Mouse (Mus musculus): ENCODE data around the gene Prrt4. TPM values are rescaled to one million over a fixed set of nuclear protein-coding genes. Genes with fewer than 3 reads are reported as not detected.
"Not testable (repeated sequence)": the region's sequence is repeated elsewhere in the genome, so short reads cannot be mapped to it uniquely, and the experiment has no call there.

Prrt4 gene
- polyA plus RNA-seq (2016; fragmentation: Nextera tagmentation; extraction: Ambion mirVana) = 1.9 and 2.0 TPM in 2 replicates

GRCm38 (mm10) chr6:29178888-29179658, at the start of gene Prrt4:
Prrt4 (minus strand) TSS chr6:29179584.
- no peaks in the 10 kb centered on the region for H3K9me3 ChIP-seq
- peak; percentile 76 for DNase-seq (ENCODE audit: low spot score)
- peaks cover 50% of the 10 kb centered on the region for H3K4me1 ChIP-seq
- peak within 1 kb of the TSS; percentile 69 for H3K4me3 ChIP-seq
- H3K27me3 ChIP-seq (replicated peaks; ENCODE audit: low read depth, poor library complexity, severe bottlenecking) = peaks cover 87% of the 10 kb centered on the region
- WGBS = under 1% methylated on average over 79 of the region's 79 CpGs
- H3K27ac ChIP-seq (replicated peaks) = peak within 1 kb of the TSS; percentile 80
- H3K36me3 ChIP-seq (replicated peaks) = no peaks in the 10 kb centered on the region

- H3K27ac ChIP-seq (replicated peaks); DNase-seq (ENCODE audit: low spot score); H3K4me3 ChIP-seq; H3K36me3 ChIP-seq (replicated peaks); H3K9me3 ChIP-seq: not testable (repeated sequence)
- 64% methylated on average over 3 of the region's 3 CpGs for WGBS
- Histone ChIP-seq H3K4me1 (peaks cover 37% of the 10 kb centered on the region), H3K27me3 (replicated peaks; ENCODE audit: low read depth, poor library complexity, severe bottlenecking) (peaks cover 46% of the 10 kb centered on the region)
Observed at GRCm38 (mm10) chr6:29217717-29218116, 38.3 kb upstream of the Prrt4 start.

- H3K9me3 ChIP-seq = no peaks in the 10 kb centered on the region
- H3K27ac ChIP-seq (replicated peaks) = peak within 1 kb of the TSS; percentile 73; the same call in 1 of the 2 replicates
- H3K36me3 ChIP-seq (replicated peaks) = no peaks in the 10 kb centered on the region
- peaks cover 53% of the 10 kb centered on the region for H3K4me1 ChIP-seq
- DNase-seq (ENCODE audit: low spot score) = peak; percentile 91
- peaks cover 47% of the 10 kb centered on the region for H3K27me3 ChIP-seq (replicated peaks; ENCODE audit: low read depth, poor library complexity, severe bottlenecking)
- WGBS = under 1% methylated on average over 56 of the region's 56 CpGs
- H3K4me3 ChIP-seq = peak within 1 kb of the TSS; percentile 67
Observed at GRCm38 (mm10) chr6:29215881-29216501, 36.6 kb upstream of the Prrt4 start, which contains the start of gene Impdh1. Impdh1 (minus strand) TSS chr6:29216364.

- H3K27me3 ChIP-seq (replicated peaks; ENCODE audit: low read depth, poor library complexity, severe bottlenecking) = peaks cover 47% of the 10 kb centered on the region
- no peak for DNase-seq (ENCODE audit: low spot score)
- no peaks in the 10 kb centered on the region for H3K36me3 ChIP-seq (replicated peaks)
- no peak overlapping the region for H3K27ac ChIP-seq (replicated peaks)
- H3K4me3 ChIP-seq = peak overlapping the region; percentile 67
- peaks cover 59% of the 10 kb centered on the region for H3K4me1 ChIP-seq
- H3K9me3 ChIP-seq = no peaks in the 10 kb centered on the region
- WGBS = 9% methylated on average over 9 of the region's 9 CpGs
Observed at GRCm38 (mm10) chr6:29215181-29215580, 35.8 kb upstream of the Prrt4 start.

GRCm38 (mm10) chr6:29214776-29215175, 35.4 kb upstream of the Prrt4 start:
- Histone ChIP-seq H3K4me1 (peaks cover 60% of the 10 kb centered on the region), H3K27me3 (replicated peaks; ENCODE audit: low read depth, poor library complexity, severe bottlenecking) (peaks cover 47% of the 10 kb centered on the region), H3K4me3 (peak overlapping the region; percentile 67), H3K36me3 (replicated peaks) (no peaks in the 10 kb centered on the region), H3K9me3 (no peaks in the 10 kb centered on the region), H3K27ac (replicated peaks) (no peak overlapping the region)
- DNase-seq (ENCODE audit: low spot score) = no peak
- WGBS = 30% methylated on average over 5 of the region's 5 CpGs

- peak; percentile 35 for DNase-seq (ENCODE audit: low spot score)
- Histone ChIP-seq H3K36me3 (replicated peaks) (no peaks in the 10 kb centered on the region), H3K27ac (replicated peaks) (no peak overlapping the region), H3K9me3 (no peaks in the 10 kb centered on the region), H3K27me3 (replicated peaks; ENCODE audit: low read depth, poor library complexity, severe bottlenecking) (peaks cover 47% of the 10 kb centered on the region), H3K4me1 (peaks cover 60% of the 10 kb centered on the region), H3K4me3 (no peak overlapping the region)
- WGBS = 10% methylated on average over 1 of the region's 1 CpGs
Observed at GRCm38 (mm10) chr6:29214245-29214644, 34.9 kb upstream of the Prrt4 start.

GRCm38 (mm10) chr6:29213436-29213835, 34.1 kb upstream of the Prrt4 start:
- peaks cover 47% of the 10 kb centered on the region for H3K27me3 ChIP-seq (replicated peaks; ENCODE audit: low read depth, poor library complexity, severe bottlenecking)
- no peaks in the 10 kb centered on the region for H3K9me3 ChIP-seq
- WGBS = 45% methylated on average over 5 of the region's 5 CpGs
- H3K4me1 ChIP-seq = peaks cover 60% of the 10 kb centered on the region
- no peak overlapping the region for H3K4me3 ChIP-seq
- no peak for DNase-seq (ENCODE audit: low spot score)
- H3K36me3 ChIP-seq (replicated peaks) = no peaks in the 10 kb centered on the region
- H3K27ac ChIP-seq (replicated peaks) = no peak overlapping the region

GRCm38 (mm10) chr6:29211806-29212492, 32.6 kb upstream of the Prrt4 start:
- Histone ChIP-seq H3K4me1 (peaks cover 60% of the 10 kb centered on the region), H3K36me3 (replicated peaks) (peaks cover 3% of the 10 kb centered on the region; the same call in 1 of the 2 replicates), H3K27ac (replicated peaks) (peak overlapping the region; percentile 87), H3K4me3 (peak overlapping the region; percentile 79), H3K27me3 (replicated peaks; ENCODE audit: low read depth, poor library complexity, severe bottlenecking) (peaks cover 44% of the 10 kb centered on the region), H3K9me3 (no peaks in the 10 kb centered on the region)
- under 1% methylated on average over 66 of the region's 66 CpGs for WGBS
- DNase-seq (ENCODE audit: low spot score) = peak; percentile 90

- no peaks in the 10 kb centered on the region for H3K9me3 ChIP-seq
- DNase-seq (ENCODE audit: low spot score) = no peak
- 34% methylated on average over 7 of the region's 7 CpGs for WGBS
- peak overlapping the region; percentile 87 for H3K27ac ChIP-seq (replicated peaks)
- peaks cover 55% of the 10 kb centered on the region for H3K4me1 ChIP-seq
- H3K4me3 ChIP-seq = peak overlapping the region; percentile 79
- peaks cover 36% of the 10 kb centered on the region for H3K27me3 ChIP-seq (replicated peaks; ENCODE audit: low read depth, poor library complexity, severe bottlenecking)
- H3K36me3 ChIP-seq (replicated peaks) = peaks cover 10% of the 10 kb centered on the region
Observed at GRCm38 (mm10) chr6:29211146-29211545, 31.8 kb upstream of the Prrt4 start.

- Histone ChIP-seq H3K4me1 (peaks cover 47% of the 10 kb centered on the region), H3K4me3 (no peak overlapping the region), H3K27me3 (replicated peaks; ENCODE audit: low read depth, poor library complexity, severe bottlenecking) (peaks cover 28% of the 10 kb centered on the region), H3K9me3 (no peaks in the 10 kb centered on the region), H3K27ac (replicated peaks) (no peak overlapping the region), H3K36me3 (replicated peaks) (peaks cover 15% of the 10 kb centered on the region)
- 80% methylated on average over 9 of the region's 9 CpGs for WGBS
- DNase-seq (ENCODE audit: low spot score) = no peak
Observed at GRCm38 (mm10) chr6:29210231-29210936, 31.0 kb upstream of the Prrt4 start.

- Histone ChIP-seq H3K4me1 (peaks cover 25% of the 10 kb centered on the region), H3K4me3 (no peak overlapping the region), H3K9me3 (no peaks in the 10 kb centered on the region), H3K27ac (replicated peaks) (no peak overlapping the region), H3K27me3 (replicated peaks; ENCODE audit: low read depth, poor library complexity, severe bottlenecking) (peaks cover 6% of the 10 kb centered on the region), H3K36me3 (replicated peaks) (peaks cover 35% of the 10 kb centered on the region)
- DNase-seq (ENCODE audit: low spot score) = no peak
- WGBS = 87% methylated on average over 5 of the region's 5 CpGs
Observed at GRCm38 (mm10) chr6:29208178-29208577, 28.8 kb upstream of the Prrt4 start.

- Histone ChIP-seq H3K36me3 (replicated peaks) (peaks cover 46% of the 10 kb centered on the region), H3K4me3 (no peak overlapping the region), H3K27ac (replicated peaks) (no peak overlapping the region), H3K9me3 (no peaks in the 10 kb centered on the region), H3K27me3 (replicated peaks; ENCODE audit: low read depth, poor library complexity, severe bottlenecking) (no peaks in the 10 kb centered on the region), H3K4me1 (peaks cover 17% of the 10 kb centered on the region)
- WGBS = 87% methylated on average over 5 of the region's 5 CpGs
- no peak for DNase-seq (ENCODE audit: low spot score)
Observed at GRCm38 (mm10) chr6:29207017-29207416, 27.6 kb upstream of the Prrt4 start.
